Mouse (Mus musculus) hindbrain, embryonic 10.5 days (tissue): ENCODE data around the gene Lmf1. TPM values are rescaled to one million over a fixed set of nuclear protein-coding genes. Genes with fewer than 3 reads are reported as not detected.

Experiments
- DNase-seq: peaks from one replicate; pipeline ENCODE4 v3.0.0-alpha.2; 2017; ENCODE audit warnings: low spot score
- H3K27ac ChIP-seq: fragments of 300-500 bp; sonication (generic); 2 replicates; pipeline ENCODE4 v1.5.1; 2016; ENCODE audit warnings: mild to moderate bottlenecking, moderate library complexity
- H3K27me3 ChIP-seq: fragments of 300-500 bp; sonication (generic); 2 replicates; pipeline ENCODE4 v1.6.1; 2016; ENCODE audit warnings: mild to moderate bottlenecking; ENCODE audit not compliant: poor library complexity, insufficient read depth, severe bottlenecking
- H3K36me3 ChIP-seq: fragments of 300-500 bp; sonication (generic); 2 replicates; pipeline ENCODE4 v1.6.1; 2016; ENCODE audit warnings: mild to moderate bottlenecking, moderate library complexity
- H3K4me1 ChIP-seq: fragments of 300-500 bp; sonication (generic); replicated peaks from 2 replicates; pipeline ENCODE4 v1.6.1; 2016; ENCODE audit warnings: mild to moderate bottlenecking
- H3K4me3 ChIP-seq: fragments of 300-500 bp; sonication (generic); 2 replicates; pipeline ENCODE4 v1.5.1; 2016; ENCODE audit warnings: mild to moderate bottlenecking, moderate library complexity
- H3K9me3 ChIP-seq: fragments of 300-500 bp; sonication (generic); 2 replicates; pipeline ENCODE4 v1.6.1; 2016; ENCODE audit warnings: mild to moderate bottlenecking, moderate library complexity
- WGBS: fragments of 180-500 bp; shearing (Covaris S2); methylation state at CpG from one replicate; pipeline ENCODE4 v1.1.7; 2016; 5-methylcytosine and 5-hydroxymethylcytosine counted together
- polyA plus RNA-seq: library from polyadenylated mRNA; unstranded; fragments of >200 nt; fragmentation: Nextera tagmentation; extraction: Ambion mirVana; gene quantifications from 2 replicates; pipeline ENCODE4 v1.2.1, GENCODE M21; 2016

Gene Lmf1
- polyA plus RNA-seq, 1 experiment from 2014 or later: 29.4 TPM

DNA sequence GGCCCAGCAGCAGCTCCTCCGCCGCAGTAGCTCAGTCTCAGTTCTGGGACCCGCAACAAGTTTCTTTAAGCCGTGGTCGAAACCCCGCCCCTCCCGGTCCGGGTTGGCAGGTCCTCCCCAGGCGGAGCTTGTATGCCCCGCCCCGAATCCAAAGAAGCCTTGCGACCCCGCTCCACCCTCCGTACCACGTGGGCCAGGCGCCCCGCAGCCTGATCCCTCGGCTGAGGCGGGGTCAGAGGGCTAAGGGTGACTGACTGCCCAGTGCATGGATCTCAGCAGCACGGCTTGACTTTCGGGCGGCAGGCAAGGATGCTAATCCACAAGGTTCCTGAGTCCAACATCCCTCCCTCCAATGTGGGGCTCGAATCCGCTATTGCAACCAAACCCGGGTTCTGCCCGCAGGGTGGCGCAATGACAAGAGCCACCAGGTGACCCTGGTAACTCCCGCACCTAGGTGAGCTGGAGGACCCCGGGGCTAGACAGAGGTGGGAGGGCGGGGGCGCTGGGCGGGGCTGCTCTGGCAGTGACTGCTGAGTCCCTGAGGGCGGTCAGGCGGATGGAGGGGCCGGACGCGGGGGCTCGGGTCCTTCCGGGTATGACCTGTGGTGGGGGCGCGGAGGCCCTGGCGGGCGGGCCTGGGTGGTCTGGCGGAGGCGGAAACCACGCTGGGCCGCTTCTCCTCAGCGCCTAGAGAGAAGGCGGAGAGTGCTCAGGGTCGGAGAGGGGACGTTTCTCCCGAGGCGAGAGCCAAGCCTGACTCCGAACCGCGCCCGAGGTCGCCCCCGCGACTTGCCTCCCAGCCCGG is 8.0 kb upstream of the Lmf1 start, which contains the start of gene Sox8:
TSS of gene Sox8 (minus strand) at position 39 of the 805 bp plus-strand sequence.
- peak within 1 kb of the TSS; percentile 86 for H3K27ac ChIP-seq
- WGBS: under 1% methylated on average over 61 of the region's 61 CpGs
- peaks cover 82% of the 10 kb centered on the region for H3K27me3 ChIP-seq
- H3K36me3 ChIP-seq: peaks cover 11% of the 10 kb centered on the region; the same call in 1 of the 2 replicates
- peaks cover 73% of the 10 kb centered on the region for H3K4me1 ChIP-seq
- DNase-seq: peak; percentile 94
- H3K4me3 ChIP-seq: peak within 1 kb of the TSS; percentile 69
- H3K9me3 ChIP-seq: no peaks in the 10 kb centered on the region

DNA sequence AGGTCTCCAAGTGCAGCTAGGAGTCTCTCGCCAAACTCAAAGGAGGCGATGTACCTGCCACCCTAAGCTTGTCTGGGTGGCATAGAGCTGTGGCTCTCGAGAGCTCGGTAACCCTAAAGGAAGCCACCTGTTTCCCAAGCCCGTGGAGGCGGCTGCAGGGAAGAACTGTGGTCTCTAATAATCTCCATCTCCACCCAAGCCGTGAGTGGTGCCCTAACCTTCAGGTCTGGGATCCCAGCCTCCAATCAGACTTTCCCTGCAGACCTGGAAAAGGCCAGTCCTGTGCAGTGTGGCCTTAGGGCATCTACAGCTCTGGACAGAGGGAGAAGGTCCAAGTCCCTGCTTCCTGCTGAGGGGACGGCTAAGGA is 7.4 kb upstream of the Lmf1 start:
- Histone ChIP-seq H3K36me3 (peaks cover 11% of the 10 kb centered on the region; the same call in 1 of the 2 replicates), H3K27ac (peak overlapping the region; percentile 86), H3K9me3 (no peaks in the 10 kb centered on the region), H3K27me3 (peaks cover 80% of the 10 kb centered on the region), H3K4me1 (peaks cover 68% of the 10 kb centered on the region), H3K4me3 (peak overlapping the region; percentile 69)
- WGBS: 3% methylated on average over 8 of the region's 8 CpGs
- no peak for DNase-seq

DNA sequence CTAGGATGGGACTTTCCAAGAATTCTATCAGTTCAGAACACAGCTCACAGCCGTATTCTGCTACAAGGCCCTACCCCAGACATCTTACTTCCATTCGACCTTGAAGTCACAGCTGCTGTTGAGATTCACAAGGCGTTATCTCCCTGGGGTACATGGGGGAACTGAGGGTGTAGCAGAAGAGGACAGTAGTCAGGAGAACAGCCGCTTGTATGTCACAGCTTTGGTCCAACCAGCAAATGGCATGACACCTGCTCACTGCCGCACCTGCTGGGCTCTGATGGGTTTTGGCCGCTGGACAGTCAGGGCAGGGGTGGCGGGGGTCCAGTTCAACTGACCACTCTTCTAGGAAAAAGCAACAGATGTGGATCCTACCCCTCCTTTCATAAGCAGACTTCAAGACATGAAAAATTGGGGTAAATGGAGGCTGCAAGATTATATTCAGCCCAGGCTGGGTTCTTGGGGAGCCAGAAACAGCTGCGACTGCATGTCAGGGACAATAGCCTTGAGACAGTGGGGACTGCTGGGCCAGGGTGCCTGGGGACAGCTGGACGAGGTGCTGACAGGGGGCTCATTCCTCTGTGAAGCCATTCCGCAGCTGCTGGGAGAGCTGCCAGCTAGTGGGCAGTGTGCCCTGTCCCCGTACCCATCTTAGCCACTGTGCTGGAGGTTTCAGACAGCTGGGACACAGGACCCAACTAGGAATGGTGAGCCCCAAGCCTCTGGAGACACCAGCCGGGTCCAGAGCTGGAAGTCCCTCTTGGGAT is 3.5 kb upstream of the Lmf1 start:
- no peaks in the 10 kb centered on the region for H3K9me3 ChIP-seq
- no peak for DNase-seq
- WGBS: 76% methylated on average over 12 of the region's 12 CpGs
- H3K4me3 ChIP-seq: no peak overlapping the region
- peaks cover 62% of the 10 kb centered on the region for H3K4me1 ChIP-seq
- H3K27me3 ChIP-seq: peaks cover 55% of the 10 kb centered on the region
- H3K36me3 ChIP-seq: no peaks in the 10 kb centered on the region
- peak overlapping the region; percentile 45; the same call in 1 of the 2 replicates for H3K27ac ChIP-seq

DNA sequence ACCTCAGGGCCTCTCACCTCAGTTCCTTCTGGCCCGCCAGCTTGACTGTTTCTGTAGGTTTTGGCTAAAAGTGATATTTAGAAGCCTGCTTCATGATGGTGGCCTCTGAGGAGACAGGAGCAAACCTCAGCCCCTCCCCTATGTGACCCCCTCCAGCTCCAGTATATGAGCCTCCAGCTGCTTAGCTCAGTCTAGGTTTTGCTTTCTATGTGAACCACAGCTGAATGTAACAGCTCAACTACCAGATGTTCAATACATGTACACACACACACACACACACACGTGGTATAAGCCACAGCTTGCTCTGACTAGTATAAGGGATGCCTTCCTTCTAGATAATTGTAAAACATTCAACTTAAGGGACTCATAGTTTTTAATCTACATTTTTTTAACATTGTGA is 2.9 kb upstream of the Lmf1 start:
- no peak overlapping the region for H3K27ac ChIP-seq
- no peak for DNase-seq
- 73% methylated on average over 2 of the region's 2 CpGs for WGBS
- H3K4me1 ChIP-seq: peaks cover 60% of the 10 kb centered on the region
- H3K36me3 ChIP-seq: no peaks in the 10 kb centered on the region
- H3K9me3 ChIP-seq: no peaks in the 10 kb centered on the region
- H3K4me3 ChIP-seq: no peak overlapping the region
- H3K27me3 ChIP-seq: peaks cover 53% of the 10 kb centered on the region

DNA sequence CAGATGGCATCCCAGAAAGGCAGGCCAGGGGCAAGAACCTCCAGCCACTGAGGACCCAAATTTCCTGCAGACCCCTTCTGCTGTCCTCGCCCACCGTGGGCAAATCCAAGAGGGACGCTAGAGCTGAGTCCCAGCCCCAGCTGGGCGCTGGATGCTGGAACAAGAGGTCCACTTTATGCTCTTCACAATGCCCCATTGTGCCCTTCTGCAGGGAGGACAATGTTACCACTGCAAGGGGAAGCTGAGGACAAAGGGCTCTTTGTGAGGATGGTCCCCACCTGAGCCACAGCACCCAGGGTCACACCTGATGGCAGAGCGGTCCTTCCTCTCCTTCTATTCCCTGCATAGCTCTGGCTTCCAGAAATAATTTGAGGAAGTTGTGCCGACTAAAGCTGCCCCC is 1.6 kb upstream of the Lmf1 start:
- DNase-seq: no peak
- Histone ChIP-seq H3K27ac (peak overlapping the region; percentile 51; the same call in 1 of the 2 replicates), H3K27me3 (peaks cover 44% of the 10 kb centered on the region), H3K36me3 (no peaks in the 10 kb centered on the region), H3K4me3 (no peak overlapping the region), H3K4me1 (peaks cover 55% of the 10 kb centered on the region), H3K9me3 (no peaks in the 10 kb centered on the region)
- 46% methylated on average over 6 of the region's 6 CpGs for WGBS

DNA sequence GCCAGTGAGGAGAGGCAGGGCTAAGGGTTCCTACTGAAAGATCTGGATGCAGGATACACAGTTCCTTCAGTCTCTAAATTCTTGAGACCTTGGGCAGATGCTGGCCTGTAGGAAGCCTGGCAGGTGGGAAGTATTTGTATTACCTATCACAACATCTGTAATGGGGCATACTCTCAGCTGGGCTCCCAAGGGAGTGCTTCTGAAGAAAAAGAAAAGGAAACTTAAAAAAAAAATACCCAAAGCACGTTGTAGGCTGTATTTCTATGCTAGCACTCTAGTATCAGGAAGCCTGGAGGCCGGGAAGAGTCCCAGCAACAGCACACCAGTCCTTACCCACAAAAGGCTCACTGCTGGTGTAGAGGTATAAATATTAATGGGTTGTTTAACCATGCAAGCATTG is 1.2 kb upstream of the Lmf1 start:
- Histone ChIP-seq H3K36me3 (no peaks in the 10 kb centered on the region), H3K27ac (0 out of 2 replicates have a peak overlapping the region, but pooled peaks have one; percentile 51), H3K27me3 (peaks cover 40% of the 10 kb centered on the region), H3K9me3 (no peaks in the 10 kb centered on the region), H3K4me1 (peaks cover 56% of the 10 kb centered on the region), H3K4me3 (no peak overlapping the region)
- WGBS: 34% methylated on average over 2 of the region's 2 CpGs
- DNase-seq: no peak

DNA sequence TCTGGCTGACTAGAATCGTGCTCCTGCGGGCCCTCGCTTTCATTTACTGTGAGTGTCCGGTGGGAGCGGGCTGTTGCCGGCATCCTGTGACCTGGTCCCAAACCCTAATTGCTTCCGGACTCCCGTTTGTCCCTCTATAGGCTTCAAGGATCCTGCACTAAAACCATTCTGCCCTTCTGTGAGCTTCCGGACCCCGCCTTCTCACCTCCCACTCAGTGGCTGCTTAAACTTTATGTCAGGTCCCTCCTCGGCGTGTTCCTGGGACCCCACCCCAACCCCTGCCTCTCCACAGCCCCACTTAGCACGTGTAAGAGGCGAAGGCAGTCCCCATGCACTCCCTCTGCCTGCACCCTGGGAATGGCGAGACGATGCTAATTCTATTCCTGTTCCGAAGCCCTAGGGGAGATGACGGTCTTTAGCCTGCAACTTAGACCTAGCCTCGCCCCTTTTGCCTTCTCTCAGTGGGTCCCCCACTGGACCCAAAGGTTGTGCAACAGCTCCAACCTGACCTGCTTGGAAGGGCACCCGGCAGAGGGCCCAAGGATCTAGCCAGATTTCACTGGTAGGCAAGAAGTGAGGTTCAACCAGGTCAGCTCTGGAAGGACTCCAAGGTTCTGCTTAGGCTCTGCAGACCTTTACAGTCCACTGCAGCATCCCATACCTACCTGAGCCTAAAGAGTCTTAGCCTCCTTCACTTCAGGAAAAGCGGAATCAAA is 605 bp downstream of the Lmf1 start:
- peaks cover 64% of the 10 kb centered on the region for H3K4me1 ChIP-seq
- H3K4me3 ChIP-seq: peak overlapping the region; percentile 77
- H3K27me3 ChIP-seq: peaks cover 22% of the 10 kb centered on the region
- no peak for DNase-seq
- peak overlapping the region; percentile 95 for H3K27ac ChIP-seq
- H3K9me3 ChIP-seq: no peaks in the 10 kb centered on the region
- 7% methylated on average over 21 of the region's 21 CpGs for WGBS
- peaks cover 1% of the 10 kb centered on the region for H3K36me3 ChIP-seq

DNA sequence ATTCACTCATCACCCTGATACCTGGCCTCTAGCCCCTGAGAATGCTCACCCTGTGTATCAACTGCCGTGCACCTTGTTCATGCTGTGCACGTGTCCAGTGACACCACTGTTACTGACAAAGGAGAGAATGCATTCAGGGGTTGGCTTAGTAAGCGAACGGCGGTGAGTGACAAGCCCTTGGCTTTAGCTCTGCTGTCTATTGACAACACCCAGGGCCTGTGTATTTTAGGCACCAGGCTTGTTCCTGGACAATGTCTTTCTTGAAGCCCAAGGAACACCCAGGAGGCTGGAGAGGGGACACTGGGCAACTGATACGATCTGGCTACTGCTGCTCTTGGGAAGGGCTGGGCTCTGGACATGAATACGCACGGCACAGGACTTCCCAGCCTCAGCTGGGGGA is 3.2 kb downstream of the Lmf1 start:
- Histone ChIP-seq H3K27me3 (peaks cover 6% of the 10 kb centered on the region), H3K4me3 (no peak overlapping the region), H3K4me1 (peaks cover 55% of the 10 kb centered on the region), H3K9me3 (no peaks in the 10 kb centered on the region), H3K27ac (peak overlapping the region; percentile 1; the same call in 1 of the 2 replicates), H3K36me3 (peaks cover 26% of the 10 kb centered on the region)
- no peak for DNase-seq
- WGBS: 79% methylated on average over 8 of the region's 8 CpGs

DNA sequence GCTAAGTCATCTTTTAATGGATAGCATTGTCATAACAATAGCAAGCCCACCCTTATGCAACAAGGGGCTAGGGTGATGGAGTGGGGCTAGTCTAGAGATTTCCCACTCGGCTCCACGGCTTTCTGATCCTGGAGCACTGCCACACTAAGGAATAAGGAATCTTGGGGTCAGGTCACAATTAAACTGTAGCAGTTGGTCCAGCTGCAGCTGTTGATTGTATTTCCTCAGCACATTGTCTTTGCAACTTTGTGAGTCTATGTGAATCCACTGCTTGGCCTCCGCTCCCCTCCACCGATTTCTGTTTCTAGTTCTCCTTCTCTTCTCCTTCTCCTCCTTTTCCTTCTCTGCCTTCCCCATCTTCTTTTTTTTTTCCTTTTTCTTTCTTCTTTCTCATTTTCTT is 4.2 kb downstream of the Lmf1 start:
- Histone ChIP-seq H3K4me1 (peaks cover 45% of the 10 kb centered on the region), H3K9me3 (no peaks in the 10 kb centered on the region), H3K27ac (no peak overlapping the region), H3K36me3 (peaks cover 36% of the 10 kb centered on the region), H3K4me3 (no peak overlapping the region), H3K27me3 (no peaks in the 10 kb centered on the region)
- WGBS: 83% methylated on average over 4 of the region's 4 CpGs
- no peak for DNase-seq

DNA sequence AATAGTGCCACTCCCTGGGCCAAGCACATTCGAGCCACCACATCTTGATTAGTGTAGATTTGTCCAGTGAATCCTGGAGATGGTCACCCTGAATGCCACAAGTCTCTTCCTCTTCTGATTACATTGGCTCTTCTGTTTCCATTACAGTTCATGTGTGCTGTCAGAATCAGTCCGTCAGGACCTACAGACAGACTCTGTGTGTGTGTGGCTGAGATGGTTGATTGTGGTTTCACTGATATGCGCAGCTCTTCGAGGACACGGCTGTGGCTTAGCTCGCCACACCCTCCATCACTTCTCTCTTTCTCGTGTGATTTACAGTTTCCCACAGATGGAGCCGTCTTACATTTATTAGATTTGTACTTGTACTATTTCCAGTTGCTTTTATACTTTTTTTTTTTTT is 5.0 kb downstream of the Lmf1 start:
- no peak overlapping the region for H3K4me3 ChIP-seq
- DNase-seq: no peak
- no peak overlapping the region for H3K27ac ChIP-seq
- no peaks in the 10 kb centered on the region for H3K27me3 ChIP-seq
- peaks cover 43% of the 10 kb centered on the region for H3K36me3 ChIP-seq
- WGBS: 95% methylated on average over 8 of the region's 8 CpGs
- H3K9me3 ChIP-seq: no peaks in the 10 kb centered on the region
- peaks cover 37% of the 10 kb centered on the region for H3K4me1 ChIP-seq

DNA sequence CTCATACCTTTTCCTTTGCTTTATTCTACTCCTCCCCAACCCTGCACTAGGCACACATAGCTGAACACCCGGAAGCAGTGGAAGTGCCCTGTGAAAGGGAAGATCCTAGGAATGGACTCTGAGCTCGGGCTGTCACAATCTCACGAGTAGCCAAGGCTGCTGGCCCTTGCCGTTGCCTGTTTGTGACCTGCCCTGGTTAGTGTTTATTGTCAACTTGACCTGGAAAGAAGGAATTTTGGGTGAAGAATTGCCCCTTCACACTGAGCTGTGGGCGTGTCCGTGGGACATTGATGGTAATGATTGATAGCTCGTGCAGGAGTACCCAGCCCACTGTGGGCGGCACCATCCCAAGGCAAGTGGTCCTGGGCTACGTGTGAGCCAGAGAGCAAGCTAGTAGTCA is 5.8 kb downstream of the Lmf1 start:
- peaks cover 32% of the 10 kb centered on the region for H3K4me1 ChIP-seq
- 93% methylated on average over 9 of the region's 9 CpGs for WGBS
- DNase-seq: no peak
- H3K9me3 ChIP-seq: no peaks in the 10 kb centered on the region
- no peak overlapping the region for H3K27ac ChIP-seq
- H3K36me3 ChIP-seq: peaks cover 51% of the 10 kb centered on the region
- H3K4me3 ChIP-seq: no peak overlapping the region
- H3K27me3 ChIP-seq: no peaks in the 10 kb centered on the region

DNA sequence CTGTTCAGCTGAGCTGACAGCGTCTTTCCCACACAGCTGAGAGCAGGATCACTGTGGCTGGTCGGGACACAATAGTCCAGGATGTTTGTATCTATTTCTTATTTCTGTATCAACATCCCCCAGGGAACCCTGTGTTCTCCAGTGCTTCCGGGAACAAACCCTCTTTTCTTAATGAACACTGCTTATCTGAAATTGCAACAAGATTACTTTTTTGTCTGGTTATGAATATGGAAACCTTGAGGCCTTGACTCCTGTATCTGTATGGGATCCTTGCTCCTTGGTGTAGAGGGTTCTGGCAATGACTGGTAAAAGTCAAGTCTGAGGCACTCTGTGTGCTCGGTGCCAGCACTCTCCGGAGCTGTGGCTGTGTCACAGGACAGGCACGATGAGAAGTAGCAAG is 11.2 kb downstream of the Lmf1 start:
- Histone ChIP-seq H3K4me3 (no peak overlapping the region), H3K27ac (no peak overlapping the region), H3K36me3 (peaks cover 80% of the 10 kb centered on the region), H3K4me1 (peaks cover 24% of the 10 kb centered on the region), H3K9me3 (peaks cover 11% of the 10 kb centered on the region), H3K27me3 (no peaks in the 10 kb centered on the region)
- 95% methylated on average over 6 of the region's 6 CpGs for WGBS
- no peak for DNase-seq
